Mouse (Mus musculus) urinary bladder, adult 18-20 months (tissue): Measurements from ENCODE around the gene Rrp12.
A peak's percentile ranks its signal among the peaks of the same experiment; 100 is the strongest.
"Not testable (repeated sequence)": the region's sequence is repeated elsewhere in the genome, so short reads cannot be mapped to it uniquely, and the experiment has no call there.

Source experiments
- DNase-seq, 2 experiments: peaks; one replicate each; pipeline ENCODE4 v3.0.0; 2022; ENCODE audit warnings: low spot score in 2 of 2, mixed read lengths in 2 of 2

Gene Rrp12

GRCm38 (mm10) chr19:41906311-41907078 lies 10.5 kb upstream of the Rrp12 start:
- DNase-seq: peak in 1 of 2 experiments; percentile 34

GRCm38 (mm10) chr19:41905246-41905645 lies 9.3 kb upstream of the Rrp12 start:
- no peak for DNase-seq

GRCm38 (mm10) chr19:41902848-41903593 lies 7.0 kb upstream of the Rrp12 start:
- DNase-seq: no peak

GRCm38 (mm10) chr19:41901696-41902095 lies 5.7 kb upstream of the Rrp12 start:
- peak in 1 of 2 experiments; percentile 20 for DNase-seq

- no peak for DNase-seq
Measured at GRCm38 (mm10) chr19:41900495-41901090, 4.6 kb upstream of the Rrp12 start.

GRCm38 (mm10) chr19:41898860-41899259 lies 2.9 kb upstream of the Rrp12 start:
- DNase-seq: peak in 1 of 2 experiments; percentile 12

GRCm38 (mm10) chr19:41896319-41896711 lies 342 bp upstream of the Rrp12 start:
- no peak for DNase-seq

- no peak for DNase-seq
Measured at GRCm38 (mm10) chr19:41894959-41895358, 1.0 kb downstream of the Rrp12 start.

- DNase-seq: no peak
Measured at GRCm38 (mm10) chr19:41888191-41888590, 7.8 kb downstream of the Rrp12 start.

- no peak for DNase-seq
Measured at GRCm38 (mm10) chr19:41883882-41884281, 12.1 kb downstream of the Rrp12 start.

GRCm38 (mm10) chr19:41881842-41882241 lies 14.1 kb downstream of the Rrp12 start:
- DNase-seq: no peak

- no peak for DNase-seq
Measured at GRCm38 (mm10) chr19:41874356-41874755, 21.6 kb downstream of the Rrp12 start.

GRCm38 (mm10) chr19:41872285-41872684 lies 23.7 kb downstream of the Rrp12 start:
- no peak for DNase-seq

- not testable (repeated sequence) for DNase-seq
Measured at GRCm38 (mm10) chr19:41869946-41870345, 26.0 kb downstream of the Rrp12 start.

GRCm38 (mm10) chr19:41869296-41869695 lies 26.7 kb downstream of the Rrp12 start:
- no peak for DNase-seq

- no peak for DNase-seq
Measured at GRCm38 (mm10) chr19:41866707-41867106, 29.3 kb downstream of the Rrp12 start.

- DNase-seq: no peak
Measured at GRCm38 (mm10) chr19:41857816-41858310, 38.1 kb downstream of the Rrp12 start.

- no peak for DNase-seq
Measured at GRCm38 (mm10) chr19:41857086-41857762, 38.7 kb downstream of the Rrp12 start.

GRCm38 (mm10) chr19:41852423-41852822 lies 43.5 kb downstream of the Rrp12 start:
- DNase-seq: no peak

- DNase-seq: no peak
Measured at GRCm38 (mm10) chr19:41850719-41851543, 45.0 kb downstream of the Rrp12 start.
